Comparison of ENCODE assay signal across 9 mouse cellular contexts in genomic region chr5:135015497-135015896, GRCm38 (mm10). TPM values are rescaled to one million over a fixed set of nuclear protein-coding genes. Genes with fewer than 3 reads are reported as not detected.
DNase-seq lines count a peak whose midpoint lies in the region; ATAC-seq and TF ChIP-seq lines count a peak whose summit lies in the region.
"Had no signal": no experiment of that assay in that cellular context is flagged by ENCODE, and none has a peak within 500 bp of the region (broad histone marks: within the 10 kb centered on the region; RNA-seq: fewer than 3 reads in every experiment).

No protein-coding gene starts in this region.

- DNase-seq in midbrain, embryonic 10.5 days (ENCODE audit: low spot score), result peak; percentile 77
- DNase-seq in cerebellum, postnatal 14 days, result peak; percentile 95 to 96
- peak; percentile 87 for DNase-seq in gastrocnemius, adult 18-20 months (ENCODE audit: low spot score)
- peak; percentile 86 for DNase-seq in kidney, adult 2 months
- peak; percentile 85 for DNase-seq in liver
- peak; percentile 79 for DNase-seq in testis, postnatal 14 days (ENCODE audit: low spot score)

- no peak overlapping the region for H3K27ac ChIP-seq in midbrain, embryonic 10.5 days (replicated peaks)
- no peak overlapping the region for H3K27ac ChIP-seq in midbrain, embryonic 15.5 days
- H3K27ac ChIP-seq in kidney, adult 2 months (ENCODE audit: insufficient read depth, low read depth, low read length), result no peak overlapping the region
- no peak overlapping the region for H3K27ac ChIP-seq in olfactory bulb, adult 2 months (ENCODE audit: insufficient read depth, low read depth, low read length)

- no peak overlapping the region for H3K4me3 ChIP-seq in midbrain, embryonic 10.5 days
- no peak overlapping the region for H3K4me3 ChIP-seq in midbrain, embryonic 15.5 days
- H3K4me3 ChIP-seq in kidney, adult 2 months (ENCODE audit: insufficient read depth, low read depth, low read length), result no peak overlapping the region
- H3K4me3 ChIP-seq in olfactory bulb, adult 2 months (ENCODE audit: insufficient read depth, low read depth, low read length), result no peak overlapping the region
- H3K4me3 ChIP-seq: myocyte had no signal

- peaks cover 21% of the 10 kb centered on the region for H3K27me3 ChIP-seq in midbrain, embryonic 10.5 days (ENCODE audit: low read depth, poor library complexity, severe bottlenecking)
- no peaks in the 10 kb centered on the region for H3K27me3 ChIP-seq in midbrain, embryonic 15.5 days (replicated peaks)
- no peaks in the 10 kb centered on the region for H3K27me3 ChIP-seq in kidney, adult 2 months (replicated peaks; ENCODE audit: control insufficient read depth, insufficient read depth, low read length)

- WGBS in midbrain, embryonic 10.5 days, result 14% methylated on average over 7 of the region's 7 CpGs
- 14% methylated on average over 7 of the region's 7 CpGs for WGBS in midbrain, embryonic 15.5 days
- WGBS in kidney, adult 2 months, result 9% methylated on average over 7 of the region's 7 CpGs
- WGBS in olfactory bulb, adult 2 months, result 13% methylated on average over 7 of the region's 7 CpGs

- H3K9me3 ChIP-seq in midbrain, embryonic 10.5 days (replicated peaks), result no peaks in the 10 kb centered on the region
- H3K9me3 ChIP-seq in midbrain, embryonic 15.5 days, result no peaks in the 10 kb centered on the region

- no peak overlapping the region for H3K9ac ChIP-seq in midbrain, embryonic 15.5 days

- peaks cover 33% of the 10 kb centered on the region for H3K4me1 ChIP-seq in midbrain, embryonic 10.5 days
- H3K4me1 ChIP-seq in midbrain, embryonic 15.5 days, result peaks cover 22% of the 10 kb centered on the region
- H3K4me1 ChIP-seq in kidney, adult 2 months (ENCODE audit: control insufficient read depth, insufficient read depth, low read length), result peaks cover 5% of the 10 kb centered on the region; the same call in 1 of the 2 replicates
- peaks cover 20% of the 10 kb centered on the region for H3K4me1 ChIP-seq in olfactory bulb, adult 2 months (ENCODE audit: control insufficient read depth, insufficient read depth, low read length)

- no peak overlapping the region for H3K4me2 ChIP-seq in midbrain, embryonic 15.5 days

- 0 out of 2 replicates have a peak, but pooled peaks cover 4% of the 10 kb centered on the region for H3K36me3 ChIP-seq in midbrain, embryonic 10.5 days
- no peaks in the 10 kb centered on the region for H3K36me3 ChIP-seq in midbrain, embryonic 15.5 days (replicated peaks)
- H3K36me3 ChIP-seq in kidney, adult 2 months (ENCODE audit: control insufficient read depth, insufficient read depth, low read length), result no peaks in the 10 kb centered on the region

- no peak for ATAC-seq in midbrain, embryonic 15.5 days (replicated peaks)

- no peak for TF ChIP-seq POLR2A in kidney, adult 2 months (IDR thresholded peaks at IDR 0.05; ENCODE audit: low read depth, low read length)
- TF ChIP-seq POLR2A in olfactory bulb, adult 2 months (IDR thresholded peaks at IDR 0.05; ENCODE audit: insufficient read depth, low read depth, low read length), result no peak

- peak; percentile 95 for TF ChIP-seq CTCF in kidney, adult 2 months (conservative IDR thresholded peaks at IDR 0.05; ENCODE audit: insufficient read depth, insufficient read length, low read depth, low read length)
- TF ChIP-seq CTCF in olfactory bulb, adult 2 months (IDR thresholded peaks at IDR 0.05; ENCODE audit: insufficient read depth, low read depth, low read length), result peak; percentile 86

RNA-seq across cellular contexts. Expression of gene Abhd11, which starts 6.5 kb away (rescaled TPM):
- 39.4 and 39.8 TPM in 2 replicates for polyA plus RNA-seq in midbrain, embryonic 10.5 days (2016; fragmentation: Nextera tagmentation; extraction: Ambion mirVana)
- polyA plus RNA-seq in midbrain, embryonic 15.5 days (2015; fragmentation: Nextera tagmentation; extraction: Ambion mirVana), result 68.4 and 70.1 TPM in 2 replicates
- total RNA-seq in gastrocnemius, adult 18-20 months (2021), result 10 to 100 TPM; 45.1 to 49.8 TPM
- 111 and 121 TPM in 2 replicates for polyA plus RNA-seq in kidney, adult 2 months (2012; rRNA removed)
- polyA plus RNA-seq in olfactory bulb, adult 2 months (2012; ENCODE audit: insufficient read depth, insufficient read length, low replicate concordance, missing spikeins), result not detected in 2 replicates

RNA-seq across cellular contexts. Expression of gene Stx1a, which starts 7.8 kb away (rescaled TPM):
- 13.3 and 17.5 TPM in 2 replicates for polyA plus RNA-seq in midbrain, embryonic 10.5 days (2016; fragmentation: Nextera tagmentation; extraction: Ambion mirVana)
- polyA plus RNA-seq in midbrain, embryonic 15.5 days (2015; fragmentation: Nextera tagmentation; extraction: Ambion mirVana), result 156 and 157 TPM in 2 replicates
- under 1 TPM; 0.18 to 0.40 TPM for total RNA-seq in gastrocnemius, adult 18-20 months (2021)
- polyA plus RNA-seq in kidney, adult 2 months (2012; rRNA removed), result 3.9 and 4.1 TPM in 2 replicates
- polyA plus RNA-seq in olfactory bulb, adult 2 months (2012; ENCODE audit: insufficient read depth, insufficient read length, low replicate concordance, missing spikeins), result not detected in 2 replicates

RNA-seq across cellular contexts. Expression of gene Cldn3, which starts 29.5 kb away (rescaled TPM):
- 2.0 and 2.9 TPM in 2 replicates for polyA plus RNA-seq in midbrain, embryonic 10.5 days (2016; fragmentation: Nextera tagmentation; extraction: Ambion mirVana)
- polyA plus RNA-seq in midbrain, embryonic 15.5 days (2015; fragmentation: Nextera tagmentation; extraction: Ambion mirVana), result 2.1 and 3.0 TPM in 2 replicates
- under 1 TPM; 0.18 to 0.36 TPM for total RNA-seq in gastrocnemius, adult 18-20 months (2021)
- polyA plus RNA-seq in kidney, adult 2 months (2012; rRNA removed), result 26.7 and 36.7 TPM in 2 replicates
- polyA plus RNA-seq in olfactory bulb, adult 2 months (2012; ENCODE audit: insufficient read depth, insufficient read length, low replicate concordance, missing spikeins), result not detected in 2 replicates
- polyA plus RNA-seq: myocyte had no signal

RNA-seq across cellular contexts. Expression of gene Dnajc30, which starts 48.5 kb away (rescaled TPM):
- polyA plus RNA-seq in midbrain, embryonic 10.5 days (2016; fragmentation: Nextera tagmentation; extraction: Ambion mirVana), result 27.2 and 28.3 TPM in 2 replicates
- polyA plus RNA-seq in midbrain, embryonic 15.5 days (2015; fragmentation: Nextera tagmentation; extraction: Ambion mirVana), result 43.4 and 47.8 TPM in 2 replicates
- total RNA-seq in gastrocnemius, adult 18-20 months (2021), result 10 to 100 TPM; 26.7 to 28.1 TPM
- polyA plus RNA-seq in kidney, adult 2 months (2012; rRNA removed), result 47.3 and 63.3 TPM in 2 replicates
- not detected in 2 replicates for polyA plus RNA-seq in olfactory bulb, adult 2 months (2012; ENCODE audit: insufficient read depth, insufficient read length, low replicate concordance, missing spikeins)

RNA-seq across cellular contexts. Expression of gene Bud23, which starts 49.3 kb away (rescaled TPM):
- polyA plus RNA-seq in midbrain, embryonic 10.5 days (2016; fragmentation: Nextera tagmentation; extraction: Ambion mirVana), result 158 and 179 TPM in 2 replicates
- 78.1 and 82.5 TPM in 2 replicates for polyA plus RNA-seq in midbrain, embryonic 15.5 days (2015; fragmentation: Nextera tagmentation; extraction: Ambion mirVana)
- 10 to 100 TPM; 28.2 to 35.7 TPM for total RNA-seq in gastrocnemius, adult 18-20 months (2021)
- 50.4 and 50.7 TPM in 2 replicates for polyA plus RNA-seq in kidney, adult 2 months (2012; rRNA removed)
- polyA plus RNA-seq in olfactory bulb, adult 2 months (2012; ENCODE audit: insufficient read depth, insufficient read length, low replicate concordance, missing spikeins), result not detected in 2 replicates
